Mouse (Mus musculus) liver, postnatal 0 days (tissue): ENCODE measurements around the gene Enpp5.

Experiments
- CTCF ChIP-seq: sonication (generic); IDR thresholded peaks from 2 replicates; pipeline ENCODE4 v1.5.1; 2016; ENCODE audit warnings: antibody characterized with exemption, low read depth
- EP300 ChIP-seq: IDR thresholded peaks from 2 replicates; pipeline ENCODE4 v1.6.1; 2016; ENCODE audit warnings: antibody characterized with exemption, low read depth, mild to moderate bottlenecking

DNA sequence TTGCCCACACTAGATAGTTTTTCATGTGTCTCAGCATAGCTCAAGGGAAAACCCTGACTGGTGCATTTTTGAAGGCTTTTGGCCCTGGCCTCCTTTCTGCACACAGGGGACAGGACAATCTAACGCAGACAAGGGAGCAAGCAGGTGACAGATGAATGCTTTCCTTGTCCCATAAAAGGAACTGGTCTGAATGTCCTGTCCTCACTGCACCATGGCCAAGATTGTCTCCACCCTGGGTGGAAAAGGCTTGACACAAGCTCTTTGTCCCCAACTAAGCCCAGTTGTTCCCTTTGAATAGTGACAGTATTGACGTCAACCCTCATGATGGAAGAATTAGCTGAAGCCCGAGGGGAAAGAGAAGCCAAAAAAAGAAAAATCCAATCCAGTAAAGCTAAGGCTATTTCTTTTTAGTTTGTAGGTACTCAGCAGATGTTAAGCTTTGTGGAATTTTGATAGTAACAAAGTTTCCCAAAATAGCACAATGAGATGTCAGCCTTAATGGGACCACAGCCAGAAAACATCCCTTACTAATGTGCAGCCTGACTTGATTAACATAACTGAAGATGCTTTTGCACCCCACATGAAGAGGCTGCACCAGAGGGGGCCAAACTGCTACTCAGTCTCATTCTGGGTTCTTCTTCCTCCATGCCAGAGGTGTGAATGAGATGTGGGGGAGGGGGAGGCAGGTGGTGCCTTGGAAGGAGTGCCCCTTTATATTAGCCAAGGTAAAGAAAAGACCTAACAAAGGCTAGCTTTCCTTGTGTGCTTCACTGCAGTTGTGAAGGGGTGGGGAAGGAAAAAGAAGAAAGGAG lies 47.6 kb upstream of the Enpp5 start:
- TF ChIP-seq CTCF (no peak), EP300 (no peak)
